Mouse (Mus musculus) embryo, embryonic 11 days (tissue): ENCODE results near the gene Urb1.

Experiments used
- DNase-seq: peaks from one replicate; pipeline ENCODE4 v3.0.0-alpha.2; 2015

Gene Urb1

DNA sequence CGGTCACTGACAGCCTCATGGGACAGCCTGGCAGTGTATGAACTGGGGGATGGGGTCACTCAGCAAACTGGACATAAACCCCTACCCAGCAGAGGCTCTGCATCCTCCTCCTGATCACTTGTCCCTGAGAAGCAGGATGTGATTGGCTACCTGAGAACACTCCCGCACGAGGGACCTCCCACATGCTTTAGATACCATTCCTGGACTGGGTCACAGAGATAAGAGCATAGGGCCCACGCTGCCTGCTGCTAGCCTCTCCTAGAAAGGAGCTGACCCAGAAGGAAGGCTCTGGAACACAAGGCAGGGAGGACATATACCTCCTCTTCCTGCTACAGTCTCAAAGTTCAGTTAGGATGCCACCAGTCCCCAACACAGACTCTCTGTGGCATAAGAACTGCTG, 49.7 kb downstream of the Urb1 start:
- DNase-seq, result no peak

DNA sequence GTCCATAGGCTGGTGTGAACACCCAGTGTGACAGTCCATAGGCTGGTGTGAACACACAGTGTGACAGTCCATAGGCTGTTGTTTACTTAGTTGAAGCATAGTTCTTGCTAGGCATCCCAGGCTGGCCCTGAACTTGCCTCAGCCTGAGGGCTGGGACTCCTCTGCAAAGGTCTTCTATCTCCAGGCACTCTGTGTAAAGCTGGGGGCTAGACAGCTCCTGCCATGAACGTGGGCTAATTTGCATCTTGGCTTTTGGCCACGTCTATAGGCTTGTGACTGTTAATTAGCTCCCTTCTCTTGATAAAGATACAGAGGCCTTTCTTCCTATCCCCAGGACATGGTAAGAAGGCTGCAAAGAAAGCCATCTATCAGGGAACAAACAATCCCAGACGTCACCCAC, 50.9 kb downstream of the Urb1 start:
- DNase-seq, result no peak

DNA sequence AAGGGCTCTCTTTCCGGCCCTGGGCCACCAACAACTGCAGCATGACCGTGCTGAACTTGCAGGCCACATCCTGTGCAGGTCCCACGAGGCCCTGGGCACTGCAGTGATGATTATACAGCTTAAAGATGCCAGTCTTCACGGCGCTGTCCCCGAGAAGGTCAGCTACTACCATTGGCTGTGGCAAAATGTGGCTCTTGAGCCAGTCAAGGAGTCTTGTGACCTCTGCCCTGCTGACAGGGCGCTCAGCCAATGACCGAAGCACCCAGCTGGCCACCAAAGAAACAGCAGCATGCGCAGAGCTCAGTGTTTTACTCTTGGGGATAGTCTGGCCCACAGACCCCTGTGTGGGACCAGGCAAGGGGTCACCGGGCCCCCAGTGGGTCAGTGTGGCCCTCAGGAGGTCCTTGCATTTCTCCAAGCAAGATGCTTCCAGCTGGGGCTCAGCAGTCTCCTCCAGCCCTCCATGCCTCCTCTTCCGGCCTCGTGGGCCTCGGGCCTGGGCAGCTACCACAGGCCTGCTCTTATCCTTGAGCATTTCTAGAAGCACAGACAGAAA, 56.7 kb downstream of the Urb1 start:
- DNase-seq, result no peak

DNA sequence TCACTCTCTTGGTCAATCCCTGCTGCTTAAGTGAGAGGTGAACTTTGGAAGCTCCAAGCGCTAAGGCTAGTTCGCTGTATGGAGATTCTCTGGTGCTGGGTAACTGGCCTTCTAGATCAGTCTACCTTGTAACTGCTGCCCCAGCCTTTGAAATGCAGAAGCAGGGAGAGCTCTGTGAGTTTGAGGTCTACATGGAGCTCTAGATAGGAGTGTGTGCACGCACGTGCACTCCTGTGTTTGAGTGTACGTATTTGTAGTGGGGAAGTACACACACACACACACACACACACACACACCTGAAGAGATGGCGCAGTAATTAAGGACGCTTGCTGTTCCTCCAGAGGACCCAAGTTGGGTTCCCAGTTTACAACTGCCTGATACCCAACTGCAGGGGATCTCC, 62.0 kb downstream of the Urb1 start:
- DNase-seq, result no peak

DNA sequence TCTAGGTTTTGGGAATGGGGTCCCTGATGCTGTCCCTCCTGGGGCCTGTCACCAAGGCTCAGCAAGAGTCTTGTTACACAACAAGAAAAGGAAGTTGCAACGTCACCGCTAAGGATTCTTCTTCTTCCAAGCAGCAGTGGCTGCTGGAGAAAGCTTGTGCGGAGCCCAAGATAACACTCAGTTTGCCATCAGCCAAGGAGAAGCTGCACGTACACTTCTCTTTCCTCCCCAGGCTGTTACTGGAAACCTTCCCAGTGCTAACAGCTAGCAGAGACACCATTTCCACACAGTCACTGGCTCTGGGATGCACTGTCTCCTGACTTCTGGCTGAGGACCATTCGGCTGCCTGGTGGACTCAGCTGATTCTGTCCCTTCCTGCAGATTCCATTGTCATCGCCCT, 63.1 kb downstream of the Urb1 start:
- DNase-seq, result no peak

DNA sequence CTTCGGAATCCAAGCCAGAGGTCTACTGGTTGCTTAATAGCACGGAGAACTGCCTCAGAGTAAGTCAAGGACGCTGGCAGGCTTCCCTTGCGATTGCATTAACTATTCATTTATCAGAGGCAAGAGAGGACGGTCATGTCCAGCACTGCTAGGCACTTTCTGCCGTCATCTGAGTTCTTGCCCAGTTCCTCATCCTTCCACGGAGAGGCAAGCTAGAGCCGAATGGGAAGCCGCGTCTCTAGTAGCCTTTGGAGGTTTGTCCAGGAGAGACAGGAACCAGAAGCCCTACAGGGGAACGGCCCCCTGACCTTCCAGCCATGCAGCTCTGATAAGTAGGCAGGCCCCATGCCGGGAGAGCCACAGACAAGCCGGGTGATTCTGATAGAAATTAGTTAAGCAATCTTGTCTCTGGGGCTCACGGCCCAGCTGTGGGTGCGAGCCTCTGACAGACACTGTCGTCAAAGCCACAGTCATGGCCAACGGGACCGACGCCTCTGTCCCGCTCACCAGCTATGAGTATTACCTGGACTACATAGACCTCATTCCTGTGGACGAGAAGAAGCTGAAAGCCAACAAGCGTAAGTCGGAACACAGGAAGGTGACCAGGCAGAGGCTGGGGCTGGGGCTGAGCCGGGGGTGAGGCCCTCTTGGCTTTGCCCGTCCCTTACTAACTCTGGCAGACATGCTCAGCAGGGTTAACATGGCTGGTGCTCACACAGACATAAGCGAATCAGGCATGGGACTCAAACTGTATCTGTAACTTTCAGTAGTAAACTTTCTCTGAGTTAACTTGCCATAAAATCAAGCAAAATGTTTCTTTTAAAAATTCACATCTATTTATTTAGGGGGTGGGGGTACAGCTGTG, 71.9 kb downstream of the Urb1 start, which contains the start of gene Mrap:
Gene Mrap (plus strand): TSS at position 116 of the 865 bp plus-strand sequence.
- no peak for DNase-seq

DNA sequence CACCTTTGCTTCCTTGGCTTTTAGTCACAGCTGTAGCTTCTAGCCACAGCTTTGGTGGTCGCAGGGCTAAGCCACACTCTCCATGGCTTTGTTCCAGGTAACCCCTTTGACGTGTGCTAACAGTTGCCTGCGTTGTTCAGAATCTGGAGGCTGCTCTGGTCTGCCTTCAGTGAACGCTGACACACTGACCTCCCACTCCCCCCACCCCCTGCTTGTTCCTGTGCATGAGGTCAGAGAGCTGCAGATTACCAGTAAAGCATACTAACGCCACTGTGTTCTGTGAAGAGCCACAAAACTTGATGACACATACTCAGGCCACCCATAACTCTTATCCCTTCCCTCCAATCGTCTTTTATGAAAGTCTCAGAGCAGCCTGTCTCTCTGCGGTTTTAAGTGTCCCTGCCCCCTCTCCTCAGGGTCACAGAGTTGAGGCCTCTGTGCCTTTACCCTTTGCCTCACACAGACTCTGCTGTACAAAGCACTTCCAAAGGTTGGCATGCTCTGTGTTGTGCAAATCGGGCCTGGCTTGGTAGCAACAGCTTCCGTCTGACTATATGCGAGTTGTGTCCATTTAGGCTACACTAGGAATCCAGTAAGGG, 73.4 kb downstream of the Urb1 start:
- no peak for DNase-seq

DNA sequence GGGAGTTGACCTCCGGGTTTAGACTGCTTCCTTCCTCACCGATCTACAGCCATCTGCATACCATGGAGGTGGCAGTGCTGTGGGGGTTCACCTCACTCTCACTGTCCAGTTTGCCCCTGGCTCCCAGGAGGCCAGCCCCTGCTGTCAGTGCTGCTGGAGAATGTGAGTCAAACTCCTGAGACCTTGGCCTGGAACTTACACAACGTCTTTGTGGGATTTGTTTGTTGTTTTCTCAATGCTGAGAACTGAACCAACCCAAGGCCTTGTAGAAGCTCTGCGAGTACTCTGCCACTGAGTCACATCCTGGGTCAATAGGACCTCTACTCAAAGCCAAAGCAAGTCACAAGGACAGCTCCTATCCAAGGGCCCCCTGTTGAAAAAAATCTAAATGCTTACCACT, 74.6 kb downstream of the Urb1 start:
- no peak for DNase-seq

DNA sequence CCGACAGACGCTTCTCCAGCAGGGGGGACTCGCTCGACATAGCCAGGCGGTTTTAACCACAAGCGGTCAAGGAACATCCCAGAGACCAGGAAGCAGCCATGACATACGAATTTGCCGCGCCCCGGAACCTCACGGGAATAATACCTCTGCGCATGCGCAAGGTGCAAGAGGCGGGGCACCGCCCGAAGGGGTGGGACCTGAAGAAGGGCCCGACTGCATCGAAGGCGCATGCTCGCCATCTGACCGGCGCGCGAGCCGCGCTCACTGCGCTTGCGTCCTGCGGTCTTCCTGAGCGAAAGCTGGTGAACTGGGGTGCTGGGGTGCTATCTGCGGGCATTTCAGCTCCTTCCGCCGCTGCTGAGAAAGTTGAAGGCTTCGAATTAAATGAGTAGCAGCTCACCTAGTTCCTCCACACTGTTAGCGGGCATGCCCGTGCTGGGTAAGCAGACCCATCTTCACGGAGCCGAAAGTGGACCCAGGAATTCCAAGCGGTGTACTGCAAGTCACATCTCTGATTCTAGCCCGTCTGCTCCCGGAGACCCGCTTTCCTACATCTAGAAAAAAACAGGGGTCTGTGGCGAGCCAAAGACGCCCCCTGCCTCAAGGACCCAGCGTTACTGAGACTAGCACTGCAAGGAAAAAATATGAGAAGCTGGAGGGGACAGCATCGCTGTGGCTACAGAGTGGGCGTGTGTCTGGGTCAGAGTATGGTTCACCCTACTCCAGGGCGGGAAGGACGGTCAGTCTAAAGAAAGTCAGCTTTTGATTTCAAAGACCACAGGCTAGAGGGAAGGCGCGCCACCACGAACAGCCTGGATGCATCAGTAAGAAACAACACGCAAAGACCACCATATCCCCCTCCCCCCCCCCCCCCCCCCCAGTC, 82.7 kb downstream of the Urb1 start, which contains the start of gene Mis18a:
Gene Mis18a (minus strand): TSS at position 172 of the 883 bp plus-strand sequence.
- peak; percentile 98 for DNase-seq

DNA sequence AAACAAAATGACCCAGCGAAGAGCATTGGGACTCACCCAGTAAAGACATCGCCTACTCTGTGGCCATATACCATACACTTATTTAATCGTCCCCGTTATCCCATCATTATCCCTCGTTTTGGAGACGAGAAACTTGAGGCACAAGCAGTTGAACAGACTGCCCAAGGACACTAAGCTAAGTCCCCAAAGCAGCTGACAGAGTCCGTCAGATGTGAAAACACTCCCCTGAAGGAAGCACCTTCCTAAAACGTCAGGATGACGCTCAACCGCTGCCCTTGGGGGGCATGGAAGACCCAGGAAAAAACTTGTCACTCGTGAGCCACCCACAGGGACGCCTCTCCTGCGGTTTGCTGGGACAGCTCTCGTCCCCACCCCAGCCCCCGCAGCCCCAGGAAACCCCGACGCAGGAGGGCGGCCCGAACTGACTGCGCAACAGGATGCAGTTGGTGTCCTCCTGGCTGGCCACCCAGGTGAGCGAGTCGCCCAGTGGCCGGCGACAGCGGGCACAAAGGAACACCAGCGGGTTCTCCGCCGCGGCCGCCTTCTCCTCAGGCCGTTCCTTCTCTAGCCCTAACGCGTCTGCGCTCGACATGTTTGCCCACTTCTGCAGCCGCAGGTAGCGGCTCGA, 83.5 kb downstream of the Urb1 start:
- DNase-seq, result no peak

DNA sequence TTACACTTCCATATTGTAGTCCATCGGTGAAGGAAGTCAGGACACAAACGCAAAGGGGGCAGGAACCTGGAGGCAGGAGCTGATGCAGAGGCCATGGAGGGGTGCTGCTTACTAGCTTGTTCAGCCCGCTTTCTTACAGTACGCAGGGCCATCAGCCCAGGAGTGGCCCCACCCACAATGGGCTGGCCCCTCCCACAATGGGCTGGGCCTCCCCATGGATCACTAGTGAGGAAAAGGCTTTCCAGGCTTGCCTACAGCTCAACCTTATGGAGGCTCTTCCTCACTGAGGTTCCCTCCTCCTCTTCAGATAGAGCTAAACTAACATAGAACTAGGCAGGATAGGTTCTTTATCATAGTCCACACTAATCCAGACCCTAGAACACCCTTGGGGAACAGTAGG, 86.2 kb downstream of the Urb1 start:
- no peak for DNase-seq

DNA sequence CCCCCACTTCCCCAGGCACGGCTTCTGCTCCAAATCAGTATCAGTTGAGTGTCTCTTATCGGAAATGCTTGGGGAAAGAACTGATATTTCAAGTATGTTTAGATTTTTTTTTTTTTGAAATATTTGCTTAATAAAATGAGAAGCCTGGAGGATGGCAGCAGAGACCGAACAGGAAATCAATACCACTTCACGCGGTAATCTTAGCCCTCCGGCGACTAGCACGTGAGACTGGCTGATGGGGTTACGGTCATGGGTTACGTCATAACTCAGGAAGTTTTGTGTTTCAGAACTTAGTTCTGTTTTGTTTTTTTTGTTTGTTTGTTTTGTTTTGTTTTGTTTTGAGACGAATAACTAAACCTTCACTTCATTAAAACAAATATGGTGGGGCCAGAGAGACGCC, 99.9 kb downstream of the Urb1 start:
- DNase-seq, result no peak

DNA sequence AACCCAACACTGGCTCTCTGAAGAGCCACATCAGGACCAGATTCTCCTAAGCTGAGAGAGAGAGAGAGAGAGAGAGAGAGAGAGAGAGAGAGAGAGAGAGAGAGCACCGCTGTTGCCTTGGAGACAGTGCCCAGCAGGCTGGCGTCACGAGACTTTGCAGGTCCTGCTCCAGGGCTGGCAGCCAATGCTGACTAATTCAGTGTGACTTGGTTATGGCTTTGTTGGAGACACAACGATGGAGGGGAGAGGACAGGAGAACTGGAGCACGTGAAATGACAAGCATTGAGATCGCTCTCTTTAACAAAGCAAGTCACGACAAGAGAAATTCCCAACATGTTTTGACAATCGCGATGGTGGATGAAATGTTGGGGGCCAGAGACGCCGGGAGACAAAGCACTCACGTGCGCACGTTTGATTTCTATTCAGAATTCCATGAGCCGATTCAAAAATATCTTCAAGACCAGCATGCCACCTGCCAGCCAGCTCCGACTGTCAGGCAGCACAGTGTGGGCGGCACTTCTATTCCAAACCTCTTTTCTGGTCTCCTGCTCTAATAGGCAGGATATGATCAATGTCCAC, 100.4 kb downstream of the Urb1 start:
- peak; percentile 69 for DNase-seq

DNA sequence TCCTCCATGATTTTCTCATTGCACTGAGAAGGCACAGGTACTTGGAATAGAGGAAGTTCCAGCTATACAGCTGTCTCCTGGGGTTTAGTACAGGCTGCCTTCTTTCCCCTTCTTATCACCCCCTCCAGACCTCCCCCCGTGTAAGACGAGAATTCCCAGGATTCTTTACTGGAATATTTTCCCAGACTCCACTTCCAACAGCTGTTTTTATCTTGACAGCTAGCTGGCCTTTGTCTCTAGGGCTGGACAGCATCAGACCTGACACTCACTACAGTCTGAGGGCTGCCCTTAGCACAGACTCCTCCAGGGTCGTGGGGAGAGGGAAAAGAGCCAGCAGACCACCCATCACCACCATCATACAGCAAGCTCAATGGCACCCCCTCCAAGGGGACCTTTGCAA, 103.9 kb downstream of the Urb1 start:
- peak; percentile 48 for DNase-seq

DNA sequence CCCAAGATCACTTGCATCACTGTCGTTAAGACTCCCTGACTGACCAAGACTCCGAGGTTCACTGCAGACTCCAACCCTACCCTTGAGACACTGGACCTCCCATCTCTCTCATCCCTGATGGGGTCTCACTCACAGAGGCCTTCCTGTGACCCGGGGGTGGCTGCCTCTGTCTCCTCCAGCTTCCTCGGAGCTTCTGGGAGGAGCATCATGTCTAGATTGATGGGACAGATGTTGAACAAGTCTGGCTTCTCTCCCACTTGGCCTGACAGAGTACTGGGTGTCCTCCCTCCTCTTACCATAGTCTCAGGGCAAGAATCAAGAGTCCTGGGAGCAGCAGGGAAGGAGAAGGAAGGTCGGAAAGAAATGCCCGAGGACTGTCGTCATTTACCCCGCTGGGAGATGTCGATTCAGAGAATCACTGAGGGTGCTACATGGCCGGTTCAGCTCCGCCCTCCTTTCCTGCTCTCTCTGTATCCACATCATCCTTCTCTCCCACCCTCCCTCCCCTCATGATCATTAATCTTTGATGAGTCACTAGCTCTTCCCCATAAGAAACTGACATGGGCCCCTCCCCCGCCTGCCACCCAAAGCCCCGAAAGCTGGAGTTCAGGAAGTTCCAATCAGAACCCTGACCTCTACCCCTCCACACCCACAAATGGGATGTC, 105.9 kb downstream of the Urb1 start:
- DNase-seq, result no peak

DNA sequence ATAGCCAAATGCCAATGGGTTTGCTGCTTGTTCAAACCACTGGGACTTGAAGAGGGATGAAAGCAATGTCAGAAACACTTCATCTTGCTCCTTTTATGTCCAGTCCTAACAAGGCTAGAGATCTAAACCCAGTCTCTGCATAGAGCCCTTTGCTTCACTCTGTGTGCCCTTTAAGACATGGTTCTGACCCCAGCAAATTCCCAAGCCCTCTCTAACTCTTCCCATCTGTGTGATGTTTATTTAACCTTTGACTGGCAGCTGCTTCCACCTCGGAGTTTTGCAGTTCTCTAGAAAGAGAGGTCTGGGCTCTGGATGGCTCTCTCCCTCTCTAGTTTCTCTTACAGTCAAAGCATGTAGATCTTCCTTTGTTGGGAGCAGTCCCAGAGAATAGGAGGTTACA, 106.6 kb downstream of the Urb1 start:
- peak; percentile 66 for DNase-seq

DNA sequence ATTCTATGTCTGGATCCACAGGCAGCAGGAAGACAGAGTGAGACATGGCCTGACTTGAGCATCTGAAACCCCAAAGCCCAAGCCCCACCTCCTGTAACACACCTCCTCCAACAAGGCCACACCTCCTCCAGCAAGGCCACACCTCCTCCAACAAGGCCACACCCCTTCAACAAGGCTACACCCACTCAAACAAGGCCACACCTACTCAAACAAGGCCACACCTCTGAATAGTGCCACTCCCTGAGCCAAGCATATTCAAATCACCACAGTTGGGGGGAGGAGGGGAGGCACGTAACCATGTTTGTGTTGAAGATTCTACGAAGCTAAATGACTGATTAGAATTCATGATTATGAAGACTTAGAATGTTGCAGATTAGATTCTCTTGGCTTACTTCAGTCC, 108.7 kb downstream of the Urb1 start:
- DNase-seq, result no peak
